Mouse (Mus musculus) CD4-positive, CD25-positive, alpha-beta regulatory T cell, adult 2 months (primary cell): Measurements from ENCODE around the gene Relt.

Experiments
- DNase-seq: peaks from one replicate; pipeline ENCODE4 v3.0.0-alpha.2; 2012; ENCODE audit warnings: low read depth, low spot score

Gene Relt

DNA sequence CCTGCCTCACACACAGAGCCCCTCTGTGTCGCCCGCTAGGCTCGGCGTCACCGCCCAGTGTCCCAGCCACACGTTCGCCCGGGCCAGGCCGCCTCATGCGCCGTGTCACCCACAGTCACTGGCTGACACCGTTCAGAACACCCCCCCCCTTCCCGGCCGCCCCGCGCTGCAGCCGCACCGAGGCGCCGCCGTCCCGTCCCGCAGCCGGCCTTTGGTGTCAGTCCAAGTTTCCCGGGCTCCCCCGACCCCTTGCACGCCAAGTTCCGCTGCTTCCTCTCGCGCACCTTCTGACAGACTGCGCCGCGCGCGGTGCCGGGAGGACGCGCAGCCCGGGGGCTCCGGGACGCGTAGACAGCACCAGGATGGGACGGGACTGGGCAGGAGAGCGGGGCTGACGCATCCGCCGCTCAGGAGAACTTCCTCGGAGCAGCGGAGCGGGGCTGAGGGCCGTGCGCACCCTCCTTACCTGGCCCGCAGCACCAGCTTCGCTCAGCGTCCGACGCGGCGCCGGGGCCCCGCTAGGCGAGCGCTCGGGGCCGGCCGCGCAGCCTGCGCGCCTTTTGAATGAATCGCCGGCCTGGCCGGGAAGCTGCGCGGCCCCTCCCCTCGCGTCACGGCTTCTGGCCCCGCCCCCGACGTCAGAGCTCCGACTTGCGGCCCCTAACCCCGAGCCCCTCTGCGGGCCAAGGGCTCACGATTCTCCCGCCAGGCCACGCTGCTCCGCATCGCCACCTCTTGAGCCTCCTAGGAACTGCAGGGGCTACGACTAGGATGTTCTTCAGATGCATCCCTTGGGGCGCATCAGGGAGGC, at the start of gene Relt:
Gene Relt, minus strand, starts transcription at position 619 of the 811 bp plus-strand sequence.
- DNase-seq, result peak; percentile 99

DNA sequence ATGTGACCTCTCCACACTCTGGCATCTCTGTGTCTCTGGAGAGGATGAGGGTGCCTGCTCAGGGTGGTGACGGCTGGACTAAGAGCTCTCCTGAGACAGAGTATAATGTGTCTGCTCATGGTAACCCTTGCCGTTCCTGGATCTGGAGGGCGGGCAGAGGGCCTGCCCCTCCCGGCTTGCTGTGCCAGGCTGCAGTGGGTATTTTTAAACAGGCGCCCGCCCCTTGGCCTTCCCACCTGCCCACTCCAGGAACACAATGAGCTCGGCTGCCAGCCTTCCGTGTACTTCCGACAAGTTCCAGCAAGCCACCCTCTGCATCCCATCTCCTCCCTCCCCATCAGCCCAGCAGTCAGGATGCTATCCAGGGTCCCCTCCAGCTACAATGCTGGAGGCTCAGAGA, 48.5 kb upstream of the Relt start:
- no peak for DNase-seq

DNA sequence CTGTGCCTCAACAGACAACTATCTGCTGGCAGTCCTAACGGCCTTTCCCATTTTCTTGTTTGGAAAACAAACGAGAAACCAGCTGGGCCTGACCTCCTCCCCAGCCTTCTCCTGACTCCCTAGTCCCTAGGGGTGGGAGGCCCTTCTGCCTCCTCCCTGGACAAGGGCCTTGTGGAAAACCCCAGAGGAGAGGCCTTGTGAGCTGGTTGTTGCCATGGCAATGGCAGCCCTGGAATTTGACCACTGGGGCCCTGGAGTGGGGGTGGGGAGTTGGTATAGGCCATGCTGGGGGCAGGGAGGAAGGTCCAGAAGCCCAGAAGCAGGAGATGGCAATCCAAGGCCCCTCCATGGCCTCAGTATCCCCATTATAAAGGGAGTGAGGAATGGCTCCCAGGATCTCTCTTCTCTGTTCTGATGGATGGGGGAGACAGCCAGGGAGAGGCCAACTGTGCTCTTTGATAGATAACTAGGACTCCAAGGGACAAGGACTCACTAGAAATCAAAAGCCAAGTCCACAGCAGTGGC, 48.1 kb upstream of the Relt start:
- DNase-seq, result no peak

DNA sequence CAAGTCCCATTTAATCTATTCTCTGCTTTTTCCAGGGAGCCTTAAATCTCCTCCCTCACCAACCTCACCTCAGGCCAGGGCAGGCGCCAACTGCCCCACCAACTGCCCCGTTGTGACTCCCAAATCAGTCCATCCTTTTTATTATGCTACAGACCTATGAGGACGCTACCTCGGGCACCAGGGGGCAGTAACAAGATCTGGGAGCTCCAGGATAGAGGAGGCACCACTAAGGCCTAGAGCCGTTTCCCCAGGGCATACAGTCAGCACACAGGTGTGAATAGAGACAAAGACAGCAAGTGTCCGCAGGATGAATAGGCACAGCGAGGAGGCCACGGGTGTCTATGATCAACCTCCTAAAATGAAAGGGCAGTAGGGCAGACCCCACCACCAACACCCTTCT, 45.3 kb upstream of the Relt start:
- peak; percentile 42 for DNase-seq

DNA sequence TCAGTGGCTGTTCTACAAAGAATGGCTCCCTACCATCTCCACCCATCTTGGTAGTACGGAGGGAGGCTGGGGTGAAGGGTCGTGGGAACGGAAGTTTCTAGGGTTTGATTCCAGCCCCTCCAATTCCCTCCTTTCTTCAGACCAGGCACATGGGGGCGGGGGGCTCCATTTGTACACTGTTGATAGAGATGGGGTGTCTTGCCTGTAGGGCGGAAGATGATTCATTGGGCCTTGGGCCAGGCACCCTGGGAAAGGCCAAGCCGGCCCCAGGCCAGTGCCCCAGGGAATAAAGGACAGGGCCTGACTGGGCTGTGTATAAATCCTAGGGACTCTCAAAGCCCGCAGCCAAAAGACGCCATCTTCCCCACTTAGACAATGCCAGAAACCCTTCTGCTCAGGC, 44.8 kb upstream of the Relt start:
- DNase-seq, result no peak

DNA sequence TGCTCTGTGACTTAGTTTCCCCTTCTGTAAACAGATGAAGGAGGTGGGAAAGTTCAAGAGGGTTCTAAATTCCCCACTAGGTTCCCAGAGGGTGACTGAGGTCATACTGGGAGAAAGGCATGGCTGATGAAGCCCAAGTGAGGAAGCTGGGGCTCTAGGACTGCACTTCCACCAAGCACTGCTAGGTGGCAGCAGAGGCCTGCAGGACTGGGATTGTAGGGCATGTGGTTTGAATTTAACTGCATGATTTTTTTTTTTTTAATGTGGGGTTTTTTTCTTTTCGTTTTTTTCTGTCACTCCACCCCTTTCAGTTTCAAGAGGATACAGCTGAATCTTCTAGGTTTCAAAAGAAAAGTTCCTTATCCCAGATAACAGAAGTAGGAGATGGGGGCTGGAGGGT, 44.0 kb upstream of the Relt start:
- peak; percentile 87 for DNase-seq

DNA sequence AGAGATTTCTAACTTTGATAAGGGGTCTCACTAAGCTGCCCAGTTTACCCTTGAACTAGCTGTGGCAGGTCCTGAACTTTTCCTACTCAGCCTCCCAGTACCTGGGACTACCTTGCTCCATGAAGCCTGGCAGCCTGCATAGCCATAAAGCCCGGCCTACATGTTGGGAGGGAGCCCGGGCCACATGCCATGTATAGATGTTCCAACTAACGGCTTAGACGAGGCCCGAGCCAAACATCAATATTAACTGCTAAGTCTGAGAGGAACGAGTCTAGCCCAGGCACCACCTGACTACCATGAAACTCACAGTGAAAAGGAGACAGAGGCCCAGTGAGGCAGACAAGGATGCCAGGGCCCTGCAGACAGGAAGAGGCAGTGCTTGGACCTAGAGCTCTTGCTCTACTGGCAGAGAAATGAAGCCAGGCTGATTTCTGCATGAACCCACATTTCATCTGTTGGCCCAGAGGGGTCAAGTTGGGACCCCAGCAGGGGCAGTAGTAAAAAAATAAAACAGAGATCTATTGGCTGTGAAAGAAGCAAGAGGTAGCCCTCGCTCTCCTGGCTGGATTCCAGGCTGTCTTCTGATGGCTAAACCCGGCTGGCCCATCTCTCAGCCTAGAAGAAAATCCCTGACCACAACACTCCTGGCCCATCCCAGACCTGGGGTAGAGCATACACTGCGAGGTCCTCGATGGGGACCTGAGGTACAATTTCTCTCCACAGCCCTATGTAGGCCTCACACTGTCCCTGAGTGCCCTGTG, 43.0 kb upstream of the Relt start:
- no peak for DNase-seq

DNA sequence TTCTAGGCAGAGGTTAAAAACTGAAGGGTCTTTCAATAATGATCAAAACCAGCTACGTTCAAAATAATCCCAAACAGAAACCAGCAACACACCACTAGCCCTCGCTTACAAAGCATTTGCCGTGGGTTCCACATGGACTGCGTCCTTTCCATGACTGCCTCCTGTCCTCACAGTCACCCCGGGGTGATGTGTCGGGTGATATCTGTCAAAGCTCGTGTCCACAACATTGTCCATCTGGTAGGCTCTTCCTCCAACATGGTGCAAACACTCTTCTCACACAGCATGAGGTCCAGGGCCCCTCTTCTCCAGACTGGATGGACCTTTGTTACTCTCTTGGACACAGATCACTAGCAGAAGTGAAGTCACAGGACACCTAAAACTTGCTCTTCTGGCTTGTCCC, 41.8 kb upstream of the Relt start:
- no peak for DNase-seq

DNA sequence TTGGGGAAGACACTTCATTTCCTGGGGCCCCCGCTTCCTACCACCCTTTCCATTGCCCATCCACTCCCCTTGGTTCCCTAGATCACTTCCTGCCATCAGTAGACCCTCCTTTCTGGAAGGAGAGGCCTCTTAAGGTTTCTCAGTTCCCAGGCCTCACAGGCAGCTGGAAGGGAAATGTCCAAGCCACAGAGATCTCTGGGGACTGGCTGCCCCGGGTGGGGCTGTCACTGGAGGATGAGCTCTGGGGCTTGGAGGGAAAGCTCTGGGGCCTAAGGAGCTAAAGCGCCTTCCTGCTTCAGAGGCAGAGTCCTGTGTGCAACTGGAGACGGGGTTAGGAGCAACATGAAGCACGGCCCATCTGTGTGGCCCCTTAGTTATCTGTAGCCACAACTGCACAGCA, 41.4 kb upstream of the Relt start:
- no peak for DNase-seq

DNA sequence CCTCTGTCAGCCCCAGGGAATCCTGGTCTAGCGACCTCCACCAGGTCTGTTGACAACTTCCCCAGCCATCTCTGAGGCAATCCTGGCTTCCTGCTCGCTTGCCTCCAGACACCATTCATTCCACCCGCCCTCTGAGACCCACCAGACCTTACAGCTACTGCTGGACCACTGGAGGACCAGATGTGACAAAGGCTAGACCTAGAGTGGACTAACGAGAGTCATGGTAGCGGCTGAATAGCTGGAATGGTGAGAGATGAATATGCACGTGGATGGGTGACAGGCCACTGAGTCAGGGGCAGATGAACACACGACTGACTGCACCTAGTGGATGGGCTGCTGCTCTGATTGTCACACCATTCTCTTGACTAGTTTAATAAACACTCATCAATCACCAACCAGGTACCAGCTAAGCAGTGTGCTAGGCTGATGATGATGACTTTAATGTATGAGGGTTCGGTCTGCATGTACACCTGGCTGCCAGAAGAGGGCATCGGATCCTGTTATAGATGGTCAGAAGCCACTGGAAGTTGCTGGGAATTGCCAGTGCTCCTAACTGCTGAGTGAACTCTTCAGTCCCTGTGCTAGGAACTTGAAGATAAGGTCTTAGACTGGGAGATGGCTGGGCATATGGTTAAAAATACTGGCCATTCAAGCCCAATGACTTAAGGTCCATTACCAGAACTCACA, 39.3 kb upstream of the Relt start:
- peak; percentile 39 for DNase-seq

DNA sequence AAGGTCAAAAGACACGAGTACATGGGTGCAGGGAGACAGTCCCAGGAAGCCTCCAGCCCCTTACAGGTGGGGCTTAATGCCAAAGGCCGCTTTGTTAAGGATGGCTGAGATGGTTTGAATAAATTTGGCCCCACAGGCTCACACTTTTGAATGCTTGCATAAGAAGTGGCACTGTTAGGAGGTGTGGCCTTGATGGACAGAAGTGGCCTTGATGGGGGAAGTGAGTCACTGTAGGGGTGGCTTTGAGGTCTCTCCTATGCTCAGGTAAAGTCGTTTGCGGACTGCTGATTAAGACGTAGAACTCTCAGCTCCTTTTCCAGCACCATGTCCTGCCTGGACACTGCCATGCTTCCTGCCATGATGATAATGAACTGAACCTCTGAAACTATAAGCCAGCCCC, 34.6 kb upstream of the Relt start:
- DNase-seq, result no peak

DNA sequence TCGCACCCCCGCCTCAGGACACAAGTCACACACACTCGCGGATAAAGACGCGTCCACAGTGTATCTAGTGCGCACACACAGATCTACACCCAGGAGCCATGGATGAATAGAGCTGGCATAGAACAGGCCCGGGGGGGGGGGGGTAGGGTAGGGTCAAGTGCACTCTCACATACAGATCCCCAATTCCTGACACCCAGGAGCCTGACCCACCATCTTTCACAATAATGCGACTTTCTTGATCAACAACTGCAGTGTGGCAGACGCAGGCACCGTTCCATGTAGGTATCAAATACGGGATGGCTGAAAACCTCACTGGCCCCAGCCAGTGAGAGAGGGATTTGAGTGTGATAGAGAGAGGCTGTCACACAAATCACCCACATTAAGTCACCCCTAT, 31.6 kb upstream of the Relt start:
- DNase-seq, result no peak

DNA sequence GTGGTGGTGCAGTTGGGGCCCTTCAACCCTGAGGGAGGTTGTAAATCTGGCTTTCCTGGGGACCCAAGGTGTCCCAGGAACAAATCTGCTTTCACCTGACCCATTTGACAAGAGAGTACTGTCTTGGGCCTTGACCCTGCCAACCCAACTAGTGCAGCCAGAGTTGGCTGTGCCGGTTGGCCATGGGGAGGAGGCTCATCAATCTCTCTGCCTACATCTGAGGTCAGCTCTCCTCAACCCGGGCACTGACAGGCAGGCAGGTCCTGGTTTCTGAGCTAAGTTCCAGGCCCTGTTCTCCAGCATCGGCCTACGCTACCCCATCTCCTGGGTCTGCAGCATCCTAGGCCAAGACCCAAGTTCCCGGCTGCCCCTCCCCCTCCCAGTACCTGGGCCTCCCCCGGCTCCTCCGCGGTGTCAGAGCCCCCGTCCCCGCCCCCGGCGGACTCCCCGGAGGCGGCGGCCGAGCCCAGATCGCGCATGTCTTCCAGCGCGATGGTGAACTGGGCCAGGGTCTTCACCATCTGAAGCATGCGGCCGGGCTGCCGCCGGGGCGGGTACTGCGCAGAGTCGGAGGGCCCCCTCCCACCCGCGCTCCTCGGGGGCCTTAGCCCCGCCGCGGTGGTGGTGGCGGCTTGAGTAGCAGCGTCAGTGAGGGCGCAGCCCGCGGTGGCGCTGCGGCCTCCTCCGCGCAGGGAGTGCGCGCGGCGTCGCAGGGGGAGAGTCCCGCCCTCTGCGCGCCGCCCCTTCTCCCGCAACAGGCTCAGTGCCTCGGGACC, 31.0 kb upstream of the Relt start:
- DNase-seq, result peak; percentile 52

DNA sequence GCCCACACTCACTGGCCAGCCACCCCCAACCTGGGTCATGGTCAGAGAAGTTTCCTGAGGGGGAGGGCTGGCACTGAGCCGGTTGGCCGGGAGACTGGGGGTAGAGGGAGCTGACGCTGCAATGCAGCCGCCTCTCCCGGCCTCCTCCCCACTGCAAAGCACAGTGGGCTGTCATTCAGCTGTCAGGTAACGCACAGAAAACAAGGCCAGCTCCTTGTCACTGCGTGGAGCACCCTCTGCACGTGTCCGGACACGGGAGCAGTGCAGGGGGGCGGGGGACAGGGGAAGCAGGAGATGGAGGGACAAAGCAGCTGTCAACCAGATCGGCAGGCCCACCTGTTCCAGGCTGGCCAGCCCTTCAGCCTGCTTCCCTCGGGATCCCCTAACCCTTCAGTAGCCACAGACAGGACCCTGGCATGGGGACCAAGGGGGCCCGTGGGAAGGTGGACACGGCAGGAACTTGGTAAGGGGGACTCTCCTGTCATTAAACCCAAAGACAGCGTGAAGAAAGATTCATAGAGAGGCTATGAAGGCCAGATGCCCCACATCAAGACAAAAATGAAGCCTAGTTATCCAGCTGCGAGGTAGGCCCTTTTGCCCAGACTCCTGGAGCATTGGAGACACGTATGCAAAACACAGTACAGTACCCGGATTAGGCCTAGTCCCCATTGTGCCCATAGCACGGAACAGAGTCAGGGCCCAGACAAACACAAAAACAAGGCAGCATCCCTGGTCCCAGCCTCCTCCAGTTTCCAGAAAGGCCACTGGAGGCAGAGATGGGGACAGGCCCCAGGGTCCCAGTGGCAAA, 30.2 kb upstream of the Relt start:
- DNase-seq, result no peak

DNA sequence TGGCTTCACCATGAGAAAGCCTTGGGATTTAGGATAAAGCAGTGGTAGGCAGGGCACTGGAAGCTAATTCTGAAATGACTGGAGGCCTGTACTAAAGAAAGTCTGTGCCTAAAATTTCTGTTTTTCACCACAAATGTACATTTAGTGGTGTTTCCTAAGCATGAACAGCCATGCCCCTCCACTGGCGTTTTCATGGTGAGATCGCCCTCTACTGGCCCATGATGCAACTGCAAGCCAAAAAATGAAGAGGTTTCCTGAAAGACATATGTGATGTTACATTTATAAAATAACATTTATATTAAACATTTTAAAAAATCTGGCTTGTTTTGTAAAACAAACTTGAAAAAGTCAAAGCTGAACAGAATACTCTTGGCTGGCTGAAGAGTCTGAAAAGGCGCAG, 23.3 kb upstream of the Relt start:
- DNase-seq, result peak; percentile 76

DNA sequence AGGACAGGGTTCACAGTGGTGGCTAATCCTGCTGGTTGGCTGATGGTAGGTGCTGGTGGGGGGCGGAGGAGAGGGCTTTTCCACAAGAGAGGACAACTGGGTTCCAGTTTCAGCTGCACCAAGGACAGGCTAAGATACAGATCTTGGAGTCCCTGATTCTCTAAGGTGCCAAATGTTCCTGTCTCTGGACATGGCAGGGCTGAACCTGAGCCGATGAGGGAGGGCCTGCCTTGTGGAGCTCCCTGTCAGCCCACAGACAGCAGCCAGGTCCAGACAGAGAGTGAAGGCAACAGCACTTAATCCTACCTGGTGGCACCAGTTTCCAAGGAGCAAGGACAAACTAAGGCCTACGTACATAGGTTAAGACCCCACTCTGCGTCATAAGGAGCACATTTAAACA, 21.2 kb upstream of the Relt start:
- DNase-seq, result no peak

DNA sequence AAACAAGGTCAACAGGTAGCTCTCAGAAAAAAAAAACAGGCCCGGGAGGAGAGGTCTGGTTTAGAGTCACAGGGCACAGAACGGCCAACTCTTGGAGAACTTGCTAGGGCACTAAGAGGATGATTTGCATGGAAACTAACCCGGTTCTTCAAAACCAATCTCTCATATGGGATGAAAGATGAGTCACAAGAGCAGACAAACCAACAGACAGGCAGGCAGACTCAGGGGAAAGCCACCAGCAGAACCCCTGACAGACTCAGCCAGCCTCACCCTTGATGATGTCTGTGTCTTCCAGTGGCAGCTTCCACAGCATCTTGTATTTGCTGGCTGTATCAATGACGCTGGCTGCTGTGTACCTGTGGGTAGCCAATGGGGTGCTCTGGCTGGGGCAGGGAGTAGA, 18.7 kb upstream of the Relt start:
- no peak for DNase-seq

DNA sequence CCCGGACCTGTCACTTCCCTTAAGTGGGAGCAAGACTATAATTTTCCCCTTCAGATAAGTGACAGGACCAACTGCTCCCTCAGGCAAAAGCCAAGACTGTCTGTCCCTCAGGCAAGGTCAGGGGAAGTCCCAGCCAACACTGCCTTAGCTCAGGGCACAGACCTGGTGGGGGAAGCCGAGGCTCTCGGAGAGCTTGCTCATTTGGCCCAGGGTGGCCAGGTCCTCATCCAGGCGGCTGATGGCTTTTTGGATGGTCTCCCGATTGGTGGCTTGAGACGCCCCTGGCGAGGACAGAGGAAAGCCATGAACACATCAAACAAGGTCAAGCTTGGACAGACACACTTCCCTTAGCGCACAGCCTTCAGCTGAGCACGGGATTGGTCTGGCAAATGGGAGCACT, 18.3 kb upstream of the Relt start:
- no peak for DNase-seq

DNA sequence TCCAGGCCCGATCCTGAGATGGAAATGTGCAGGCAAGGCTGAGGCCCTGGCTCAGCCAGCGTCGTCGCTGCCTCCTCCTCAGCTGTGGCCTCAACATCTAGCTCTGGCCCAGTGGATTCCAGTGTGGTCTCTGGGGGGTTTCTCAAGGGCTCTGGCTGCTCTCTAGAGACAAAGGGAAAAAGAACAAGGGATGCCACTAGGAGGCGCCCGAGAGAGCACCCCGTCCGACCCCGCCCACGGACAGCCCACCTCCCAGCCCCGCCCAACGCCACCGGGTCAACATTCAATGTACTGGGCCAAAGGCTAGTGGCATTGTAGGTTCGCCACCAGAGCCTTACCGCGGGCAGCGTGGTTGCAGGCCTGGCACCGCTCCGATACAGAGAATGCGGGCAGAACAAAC, 16.3 kb upstream of the Relt start:
- DNase-seq, result peak; percentile 81

DNA sequence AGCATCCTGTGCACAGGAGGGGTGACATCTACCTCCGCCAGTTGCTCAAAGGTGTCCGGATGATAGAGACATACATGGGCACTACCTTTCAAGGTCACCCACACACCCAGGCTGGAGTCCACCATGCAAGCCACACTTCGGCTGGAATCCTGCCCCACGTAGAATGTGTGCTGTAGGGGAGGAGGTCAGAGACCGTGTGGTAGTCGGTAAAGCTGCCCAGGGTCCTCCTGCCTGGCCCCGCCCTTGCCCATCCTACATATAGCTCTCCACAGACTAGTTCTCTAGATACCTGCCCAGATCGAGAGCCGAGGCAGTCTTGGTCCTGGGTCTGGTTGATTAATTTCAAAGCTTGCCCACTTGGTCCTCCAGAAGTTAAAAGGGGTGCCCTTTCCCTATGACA, 13.5 kb upstream of the Relt start:
- no peak for DNase-seq

DNA sequence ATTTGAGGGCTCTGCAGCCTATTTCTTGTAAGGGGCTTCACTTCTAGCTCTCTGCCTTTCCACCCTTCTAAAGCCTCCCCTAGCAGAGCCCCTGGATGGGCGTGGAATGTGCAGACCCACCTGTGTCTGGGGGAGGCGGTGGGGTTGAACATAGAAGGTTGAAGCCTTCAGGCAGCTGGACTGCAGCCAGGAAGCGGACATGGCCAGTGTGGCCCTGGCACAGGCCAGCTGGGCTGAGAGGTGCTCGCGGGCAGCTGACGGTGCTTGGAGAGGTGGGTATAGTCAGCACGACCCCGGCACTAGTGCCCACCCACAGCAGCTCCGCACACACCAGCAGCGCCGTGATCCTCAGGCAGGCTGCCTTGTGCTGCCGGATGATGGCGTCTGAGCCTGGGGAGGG, 13.0 kb upstream of the Relt start:
- DNase-seq, result no peak
